In genomic region chr3:118561554-118562310, GRCm38 (mm10) we compare ENCODE assay signal across 8 mouse cellular contexts. TPM values are rescaled to one million over a fixed set of nuclear protein-coding genes. Genes with fewer than 3 reads are reported as not detected.
A peak's percentile ranks its signal among the peaks of the same experiment; 100 is the strongest.
DNase-seq lines count a peak whose midpoint lies in the region; ATAC-seq lines count a peak whose summit lies in the region.

TSS of gene Dpyd (plus strand) at chr3:118562129.

- peak; percentile 30; the same call in 1 of the 2 replicates for ATAC-seq in erythroid progenitor cell, adult 5-6 weeks (replicated peaks; ENCODE audit: low FRiP score, poor library complexity, severe bottlenecking)
- ATAC-seq in kidney, embryonic 15.5 days (replicated peaks; ENCODE audit: low FRiP score), result peak; percentile 100

- peak within 1 kb of the TSS; percentile 52 for H3K9ac ChIP-seq in kidney, embryonic 15.5 days

- no peaks in the 10 kb centered on the region for H3K27me3 ChIP-seq in heart, embryonic 10.5 days (ENCODE audit: insufficient read depth, poor library complexity, severe bottlenecking)
- H3K27me3 ChIP-seq in kidney, embryonic 15.5 days, result no peaks in the 10 kb centered on the region

- H3K27ac ChIP-seq in heart, embryonic 10.5 days, result peak within 1 kb of the TSS; percentile 73
- H3K27ac ChIP-seq in kidney, embryonic 15.5 days, result no peak within 1 kb of the TSS

- 7% methylated on average over 19 of the region's 19 CpGs for WGBS in heart, embryonic 10.5 days
- WGBS in kidney, embryonic 15.5 days, result 5% methylated on average over 19 of the region's 19 CpGs

- no peaks in the 10 kb centered on the region for H3K36me3 ChIP-seq in heart, embryonic 10.5 days
- no peaks in the 10 kb centered on the region for H3K36me3 ChIP-seq in kidney, embryonic 15.5 days

- H3K4me3 ChIP-seq in heart, embryonic 10.5 days, result peak within 1 kb of the TSS; percentile 79
- H3K4me3 ChIP-seq in kidney, embryonic 15.5 days (replicated peaks), result peak within 1 kb of the TSS; percentile 65

- 0 out of 2 replicates have a peak, but pooled peaks cover 4% of the 10 kb centered on the region for H3K4me1 ChIP-seq in heart, embryonic 10.5 days
- no peaks in the 10 kb centered on the region for H3K4me1 ChIP-seq in kidney, embryonic 15.5 days

- peak; percentile 2 for DNase-seq in thymus, postnatal 25 days
- no peak for DNase-seq in thymus, postnatal 0 days (ENCODE audit: low spot score)
- DNase-seq in heart, embryonic 10.5 days (ENCODE audit: low spot score), result peak; percentile 92
- DNase-seq in liver, result peak; percentile 77
- DNase-seq in neural tube, embryonic 10.5 days (ENCODE audit: extremely low spot score, low spot score), result peak; percentile 82
- peak; percentile 2 to 9 for DNase-seq in thymus, postnatal 36 days

- no peaks in the 10 kb centered on the region for H3K9me3 ChIP-seq in heart, embryonic 10.5 days
- H3K9me3 ChIP-seq in kidney, embryonic 15.5 days (replicated peaks), result no peaks in the 10 kb centered on the region

- peak within 1 kb of the TSS; percentile 94 for H3K4me2 ChIP-seq in kidney, embryonic 15.5 days

RNA-seq across cellular contexts. Expression of gene Dpyd, which starts in this region (rescaled TPM):
- polyA plus RNA-seq in thymus, postnatal 0 days (2015; fragmentation: Nextera tagmentation; extraction: Ambion mirVana), result 3.2 and 3.3 TPM in 2 replicates
- total RNA-seq in erythroid progenitor cell, adult 5-6 weeks (2015; ENCODE audit: low replicate concordance), result not detected in 2 replicates
- total RNA-seq in erythroid progenitor cell, adult 5-6 weeks (2017; ENCODE audit: low replicate concordance), result not detected in 2 replicates
- polyA plus RNA-seq in heart, embryonic 10.5 days (2016; fragmentation: Nextera tagmentation; extraction: Ambion mirVana), result 1.1 and 2.0 TPM in 2 replicates
- polyA plus RNA-seq in kidney, embryonic 15.5 days (2015; fragmentation: Nextera tagmentation; extraction: Ambion mirVana), result 3.8 and 5.6 TPM in 2 replicates

Comparison
In these comparisons a context has a peak if more than half of its experiments do, and no peak if none do; other contexts are left out.
1. Peak in ATAC-seq in erythroid progenitor cell, adult 5-6 weeks; RNA of the gene not detected or under 1 TPM.